Mouse (Mus musculus): Measurements from ENCODE around the gene Shcbp1l. TPM values are rescaled to one million over a fixed set of nuclear protein-coding genes. Genes with fewer than 3 reads are reported as not detected.
A peak's percentile ranks its signal among the peaks of the same experiment; 100 is the strongest.
"Not testable (repeated sequence)": the region's sequence is repeated elsewhere in the genome, so short reads cannot be mapped to it uniquely, and the experiment has no call there.

The Shcbp1l gene
- total and polyA plus RNA-seq, 3 experiments = 0.59 to 1.6 TPM; not detected in 1

GRCm38 (mm10) chr1:153410915-153411314 is 14.0 kb upstream of the Shcbp1l start:
- dilution Hi-C loops (cut with MboI; ENCODE audit: extremely low pct_ligation_motif_present, extremely low pct_unique_long_range_greater_than_20kb, low sequenced_read_pairs); H3K9me3 ChIP-seq (replicated peaks; ENCODE audit: low read length); H3K4me2 ChIP-seq (ENCODE audit: insufficient read depth, low read depth, poor library complexity, severe bottlenecking); in situ Hi-C loops (cut with MboI; ENCODE audit: low pct_ligation_motif_present, low pct_unique_long_range_greater_than_20kb, low sequenced_read_pairs); DNase-seq (ENCODE audit: extremely low read depth); H3K27ac ChIP-seq (ENCODE audit: insufficient read depth, low read depth); H3K27me3 ChIP-seq (replicated peaks); H3K4me3 ChIP-seq (replicated peaks in 1 of 3; ENCODE audit: low read depth in 2 of 3, low read length in 2 of 3, poor library complexity in 1 of 3); H3K9ac ChIP-seq (ENCODE audit: insufficient read depth, low read depth): not testable (repeated sequence)
- Histone ChIP-seq H3K4me1 (ENCODE audit: control insufficient read depth in 1 of 2, insufficient read depth in 2 of 2) (peaks cover 0 to 32% of the 10 kb centered on the region in 2 experiments; a peak in 2 of 4 replicates), H3K79me2 (replicated peaks; ENCODE audit: control insufficient read depth, extremely low read depth, insufficient read depth, poor library complexity, severe bottlenecking) (peaks cover 22% of the 10 kb centered on the region), H3K36me3 (replicated peaks in 1 of 2; ENCODE audit: control insufficient read depth in 1 of 2, insufficient read depth in 1 of 2, low read length in 1 of 2) (peaks cover 20 to 23% of the 10 kb centered on the region in 2 experiments)

GRCm38 (mm10) chr1:153411723-153412122 is 13.2 kb upstream of the Shcbp1l start:
- Histone ChIP-seq H3K36me3 (replicated peaks in 1 of 2; ENCODE audit: control insufficient read depth in 1 of 2, insufficient read depth in 1 of 2, low read length in 1 of 2) (peaks cover 14 to 19% of the 10 kb centered on the region in 2 experiments), H3K27ac (ENCODE audit: insufficient read depth, low read depth) (peak overlapping the region; percentile 30; the same call in 1 of the 2 replicates), H3K4me3 (replicated peaks in 1 of 3; ENCODE audit: low read depth in 2 of 3, low read length in 2 of 3, poor library complexity in 1 of 3) (peak overlapping the region; percentile 14 to 38 (median 28)), H3K4me2 (ENCODE audit: insufficient read depth, low read depth, poor library complexity, severe bottlenecking) (peak overlapping the region; percentile 98), H3K4me1 (ENCODE audit: control insufficient read depth in 1 of 2, insufficient read depth in 2 of 2) (peaks cover 0 to 32% of the 10 kb centered on the region in 2 experiments; a peak in 2 of 4 replicates), H3K79me2 (replicated peaks; ENCODE audit: control insufficient read depth, extremely low read depth, insufficient read depth, poor library complexity, severe bottlenecking) (peaks cover 22% of the 10 kb centered on the region), H3K9me3 (replicated peaks; ENCODE audit: low read length) (no peaks in the 10 kb centered on the region), H3K9ac (ENCODE audit: insufficient read depth, low read depth) (peak overlapping the region; percentile 60; the same call in 1 of the 2 replicates), H3K27me3 (replicated peaks) (no peaks in the 10 kb centered on the region)
- TF ChIP-seq POLR2AphosphoS2 (IDR thresholded peaks at IDR 0.05; ENCODE audit: low read depth, low read length) (peak; percentile 71; the same call in 1 of the 2 replicates), MEF2A (IDR thresholded peaks at IDR 0.05; ENCODE audit: borderline replicate concordance, low read depth, low read length) (no peak), TBP (conservative IDR thresholded peaks at IDR 0.05; ENCODE audit: low read depth, low read length) (peak; percentile 84; the same call in 1 of the 2 replicates), POLR2A (IDR thresholded peaks at IDR 0.05; ENCODE audit: low read depth, low read length) (no peak; the same call in 1 of the 2 replicates), BHLHE40 (IDR thresholded peaks at IDR 0.05; ENCODE audit: low read depth, low read length) (no peak), IRF4 (IDR thresholded peaks at IDR 0.05; ENCODE audit: low read depth, low read length) (no peak), E2F4 (IDR thresholded peaks at IDR 0.05; ENCODE audit: insufficient replicate concordance, low read depth, low read length) (no peak)
- in situ Hi-C loops (cut with MboI; ENCODE audit: low pct_ligation_motif_present, low pct_unique_long_range_greater_than_20kb, low sequenced_read_pairs) = no loop called here
- DNase-seq (ENCODE audit: extremely low read depth) = no peak
- dilution Hi-C loops (cut with MboI; ENCODE audit: extremely low pct_ligation_motif_present, extremely low pct_unique_long_range_greater_than_20kb, low sequenced_read_pairs) = no loop called here

- in situ Hi-C loops (cut with MboI; ENCODE audit: low pct_ligation_motif_present, low pct_unique_long_range_greater_than_20kb, low sequenced_read_pairs); H3K27me3 ChIP-seq (replicated peaks); H3K27ac ChIP-seq (ENCODE audit: insufficient read depth, low read depth); dilution Hi-C loops (cut with MboI; ENCODE audit: extremely low pct_ligation_motif_present, extremely low pct_unique_long_range_greater_than_20kb, low sequenced_read_pairs); DNase-seq (ENCODE audit: extremely low read depth); H3K9me3 ChIP-seq (replicated peaks; ENCODE audit: low read length): not testable (repeated sequence)
- Histone ChIP-seq H3K9ac (ENCODE audit: insufficient read depth, low read depth) (peak overlapping the region; percentile 89), H3K79me2 (replicated peaks; ENCODE audit: control insufficient read depth, extremely low read depth, insufficient read depth, poor library complexity, severe bottlenecking) (peaks cover 22% of the 10 kb centered on the region), H3K4me1 (ENCODE audit: control insufficient read depth in 1 of 2, insufficient read depth in 2 of 2) (peaks cover 0 to 28% of the 10 kb centered on the region in 2 experiments; a peak in 2 of 4 replicates), H3K4me3 (replicated peaks in 1 of 3; ENCODE audit: low read depth in 2 of 3, low read length in 2 of 3, poor library complexity in 1 of 3) (peak overlapping the region; percentile 43 to 68 (median 53)), H3K4me2 (ENCODE audit: insufficient read depth, low read depth, poor library complexity, severe bottlenecking) (0 out of 2 replicates have a peak overlapping the region, but pooled peaks have one; percentile 2), H3K36me3 (replicated peaks in 1 of 2; ENCODE audit: control insufficient read depth in 1 of 2, insufficient read depth in 1 of 2, low read length in 1 of 2) (peaks cover 9 to 14% of the 10 kb centered on the region in 2 experiments)
Measured at GRCm38 (mm10) chr1:153412663-153413396, 12.1 kb upstream of the Shcbp1l start.
